Mouse (Mus musculus) C2C12 (cell line): ENCODE data around the gene Gm7579.
"Not testable (repeated sequence)": the region's sequence is repeated elsewhere in the genome, so short reads cannot be mapped to it uniquely, and the experiment has no call there.

Experiments
- CEBPB ChIP-seq: IDR thresholded peaks from one replicate; pipeline ENCODE4 v1.6.1; 2011; ENCODE audit warnings: low read depth, mild to moderate bottlenecking, control low read depth, moderate library complexity
- CTCF ChIP-seq: IDR thresholded peaks from one replicate; pipeline ENCODE4 v1.5.1; 2011; ENCODE audit not compliant: control insufficient read depth, insufficient read depth, insufficient read length
- MYOD1 ChIP-seq: IDR thresholded peaks from one replicate; pipeline ENCODE4 v1.6.1; 2011; ENCODE audit warnings: low read depth; ENCODE audit not compliant: control insufficient read depth, insufficient read length
- MYOG ChIP-seq: IDR thresholded peaks from one replicate; pipeline ENCODE4 v1.6.1; 2011; ENCODE audit not compliant: control insufficient read depth, insufficient read length; ENCODE audit errors: extremely low read depth

- not testable (repeated sequence) for TF ChIP-seq CTCF, CEBPB, MYOD1, MYOG
These were observed 4.8 kb upstream of the Gm7579 start for GRCm38 (mm10) chr7:142206891-142207290.
